Mouse (Mus musculus): ENCODE measurements at regions not wholly inside any gene's neighbourhood (a gene's known extent, or its start where the extent isn't known, plus 50 kb on each side); places are given as distances from the start of the nearest gene placed in this dataset.

GRCm38 (mm10) chr15:62332129-62332528 lies 1409.3 kb upstream of the A1bg start:
- TF ChIP-seq CTCF (IDR thresholded peaks at IDR 0.05; ENCODE audit: low read depth, low read length) (no peak), POLR2A (IDR thresholded peaks at IDR 0.05; ENCODE audit: insufficient read depth, low read length) (no peak)
